Mouse (Mus musculus) cerebellum, adult 11 months (tissue): Measurements from ENCODE around the gene Pax6.

Experiments
- DNase-seq: peaks from one replicate; pipeline ENCODE4 v3.0.0; 2022

Gene Pax6

GRCm38 (mm10) chr2:105668271-105669270 lies at the start of gene Pax6:
Pax6 (plus strand) TSS chr2:105668900.
- peak; percentile 81 for DNase-seq

- DNase-seq = no peak
Observed at GRCm38 (mm10) chr2:105648933-105649332, 19.8 kb upstream of the Pax6 start.

GRCm38 (mm10) chr2:105656456-105656855 lies 12.2 kb upstream of the Pax6 start:
- DNase-seq = no peak

GRCm38 (mm10) chr2:105659350-105659749 lies 9.3 kb upstream of the Pax6 start:
- DNase-seq = no peak

GRCm38 (mm10) chr2:105659926-105660873 lies 8.5 kb upstream of the Pax6 start:
- DNase-seq = no peak

GRCm38 (mm10) chr2:105660874-105661622 lies 7.7 kb upstream of the Pax6 start:
- no peak for DNase-seq

GRCm38 (mm10) chr2:105661623-105662066 lies 7.1 kb upstream of the Pax6 start:
- no peak for DNase-seq

GRCm38 (mm10) chr2:105662121-105662520 lies 6.6 kb upstream of the Pax6 start:
- DNase-seq = no peak

GRCm38 (mm10) chr2:105662606-105663005 lies 6.1 kb upstream of the Pax6 start:
- DNase-seq = no peak

GRCm38 (mm10) chr2:105663101-105663511 lies 5.6 kb upstream of the Pax6 start:
- no peak for DNase-seq

GRCm38 (mm10) chr2:105664996-105665395 lies 3.7 kb upstream of the Pax6 start:
- no peak for DNase-seq

GRCm38 (mm10) chr2:105665491-105666250 lies 3.0 kb upstream of the Pax6 start:
- DNase-seq = no peak

- no peak for DNase-seq
Observed at GRCm38 (mm10) chr2:105666331-105666730, 2.4 kb upstream of the Pax6 start.

GRCm38 (mm10) chr2:105666763-105667625 lies 1.7 kb upstream of the Pax6 start:
- DNase-seq = no peak

- DNase-seq = no peak
Observed at GRCm38 (mm10) chr2:105667626-105667950, 1.1 kb upstream of the Pax6 start.

GRCm38 (mm10) chr2:105669371-105669861 lies 716 bp downstream of the Pax6 start:
- DNase-seq = peak; percentile 35

- DNase-seq = peak; percentile 45
Observed at GRCm38 (mm10) chr2:105669881-105670730, 1.4 kb downstream of the Pax6 start.

GRCm38 (mm10) chr2:105670731-105671095 lies 2.0 kb downstream of the Pax6 start:
- DNase-seq = no peak

GRCm38 (mm10) chr2:105671116-105671797 lies 2.6 kb downstream of the Pax6 start:
- no peak for DNase-seq
